In the genomic region with DNA sequence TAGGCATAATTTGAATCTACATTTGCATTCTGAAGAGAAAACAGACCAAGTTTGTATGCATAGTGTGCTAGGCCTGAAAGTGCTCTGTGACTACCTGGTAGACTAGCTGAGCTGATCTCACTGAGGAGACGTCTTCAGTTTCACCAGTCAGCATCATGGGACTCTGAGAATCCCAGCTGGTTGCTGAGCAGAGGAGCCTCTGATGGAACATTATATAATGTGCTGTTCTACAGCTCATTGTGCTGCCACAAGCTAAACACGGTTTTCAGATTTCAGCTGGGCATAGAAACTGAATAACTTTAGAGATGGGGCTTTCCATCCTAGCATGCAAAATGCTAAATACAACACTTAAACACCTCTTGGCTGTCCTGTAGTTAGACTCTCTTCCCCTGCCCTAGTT, we compare ENCODE assay signal across 29 mouse cellular contexts.
DNase-seq lines count a peak whose midpoint lies in the region; ATAC-seq and TF ChIP-seq lines count a peak whose summit lies in the region.
"Had no signal": no experiment of that assay in that cellular context is flagged by ENCODE, and none has a peak within 500 bp of the region (broad histone marks: within the 10 kb centered on the region; RNA-seq: fewer than 3 reads in every experiment).

No protein-coding gene starts in this region.

- H3K4me1 ChIP-seq in CH12.LX (ENCODE audit: control insufficient read depth in 1 of 2, insufficient read depth in 2 of 2): peaks cover 0 to 12% of the 10 kb centered on the region in 2 experiments; a peak in 3 of 4 replicates
- H3K4me1 ChIP-seq: embryonic facial prominence, embryonic 12.5 days; embryonic facial prominence, embryonic 15.5 days had no signal

- in situ Hi-C loops in CH12.LX (cut with MboI; ENCODE audit: low pct_ligation_motif_present, low pct_unique_long_range_greater_than_20kb, low sequenced_read_pairs): no loop called here

- H3K27me3 ChIP-seq in CH12.LX (replicated peaks): no peaks in the 10 kb centered on the region
- H3K27me3 ChIP-seq: embryonic facial prominence, embryonic 12.5 days; forebrain, embryonic 12.5 days; forebrain, embryonic 15.5 days; heart, embryonic 13.5 days; Patski had no signal

- H3K36me3 ChIP-seq in CH12.LX (replicated peaks in 1 of 2; ENCODE audit: control insufficient read depth in 1 of 2, insufficient read depth in 1 of 2, low read length in 1 of 2): no peaks in the 10 kb centered on the region
- H3K36me3 ChIP-seq: embryonic facial prominence, embryonic 12.5 days; embryonic facial prominence, embryonic 15.5 days; forebrain, embryonic 12.5 days; forebrain, embryonic 15.5 days; G1E; heart, embryonic 10.5 days; heart, embryonic 13.5 days had no signal

- dilution Hi-C loops in CH12.LX (cut with MboI; ENCODE audit: extremely low pct_ligation_motif_present, extremely low pct_unique_long_range_greater_than_20kb, low sequenced_read_pairs): no loop called here

- TF ChIP-seq RAD21 in CH12.LX (IDR thresholded peaks at IDR 0.05; ENCODE audit: low read depth, low read length): no peak

- intact Hi-C loops in left cerebral cortex, postnatal 14 days (cut with DNase I): no loop called here

- H3K9me3 ChIP-seq in CH12.LX (replicated peaks; ENCODE audit: low read length): no peaks in the 10 kb centered on the region
- H3K9me3 ChIP-seq: embryonic facial prominence, embryonic 12.5 days; embryonic facial prominence, embryonic 15.5 days; forebrain, embryonic 12.5 days; forebrain, embryonic 15.5 days; G1E; heart, embryonic 10.5 days; heart, embryonic 13.5 days had no signal

- H3K4me3 ChIP-seq in CH12.LX (replicated peaks in 1 of 3; ENCODE audit: low read depth in 2 of 3, low read length in 2 of 3, poor library complexity in 1 of 3): no peak overlapping the region
- H3K4me3 ChIP-seq: embryonic facial prominence, embryonic 12.5 days; embryonic facial prominence, embryonic 15.5 days; erythroblast, embryonic 14.5 days; forebrain, embryonic 12.5 days; forebrain, embryonic 15.5 days; heart, adult 2 months; heart, embryonic 10.5 days; heart, embryonic 13.5 days had no signal

- TF ChIP-seq CTCF in CH12.LX (conservative IDR thresholded peaks at IDR 0.05 in 1 of 2, IDR thresholded peaks at IDR 0.05 in 1 of 2; ENCODE audit: low read depth in 2 of 2, low read length in 2 of 2): no peak

- TF ChIP-seq EP300 in CH12.LX (IDR thresholded peaks at IDR 0.05; ENCODE audit: low read length): no peak; the same call in 1 of the 2 replicates

- no peak overlapping the region for H3K27ac ChIP-seq in CH12.LX (ENCODE audit: insufficient read depth, low read depth)
- H3K27ac ChIP-seq: embryonic facial prominence, embryonic 12.5 days; embryonic facial prominence, embryonic 15.5 days; forebrain, embryonic 12.5 days; forebrain, embryonic 15.5 days; heart, adult 2 months; heart, embryonic 10.5 days; heart, embryonic 13.5 days; hindbrain, embryonic 14.5 days; hindbrain, postnatal 0 days had no signal

- no peak for TF ChIP-seq POLR2A in CH12.LX (IDR thresholded peaks at IDR 0.05; ENCODE audit: low read depth, low read length)

- no peak overlapping the region for H3K9ac ChIP-seq in CH12.LX (ENCODE audit: insufficient read depth, low read depth)
- H3K9ac ChIP-seq: embryonic facial prominence, embryonic 12.5 days; embryonic facial prominence, embryonic 15.5 days; forebrain, embryonic 12.5 days; forebrain, embryonic 15.5 days; heart, embryonic 13.5 days; hindbrain, embryonic 14.5 days had no signal

- no peak for DNase-seq in frontal cortex, postnatal 36 days (ENCODE audit: low spot score in 2 of 2)
- peak; percentile 21 to 42 for DNase-seq in left cerebral cortex, postnatal 14 days (ENCODE audit: low spot score in 2 of 2)
- DNase-seq in left cerebral cortex, adult 18-20 months (ENCODE audit: low spot score in 2 of 2): no peak
- DNase-seq in CH12.LX (ENCODE audit: extremely low read depth): no peak
- no peak for DNase-seq in thymus, adult 18-20 months
- DNase-seq: adrenal gland, postnatal 10 days; adrenal gland, postnatal 36 days; cerebellum, adult 11 months; cerebellum, adult 2 months; cerebellum, adult 9-11 months; cerebellum, postnatal 25 days; gastrocnemius, postnatal 10 days; gastrocnemius, postnatal 36 days; heart, adult 2 months; heart, postnatal 14 days; heart, postnatal 4 days had no signal

- H3K79me2 ChIP-seq in CH12.LX (replicated peaks; ENCODE audit: control insufficient read depth, extremely low read depth, insufficient read depth, poor library complexity, severe bottlenecking): no peaks in the 10 kb centered on the region

- peak; percentile 98 for ATAC-seq in frontal cortex, adult (ENCODE audit: low TSS enrichment)
- ATAC-seq: forebrain, embryonic 15.5 days; hindbrain, postnatal 0 days; inflammation-experienced regulatory T-cells, adult 6 months; Patski had no signal

- H3K4me2 ChIP-seq in CH12.LX (ENCODE audit: insufficient read depth, low read depth, poor library complexity, severe bottlenecking): no peak overlapping the region
- H3K4me2 ChIP-seq: embryonic facial prominence, embryonic 12.5 days; embryonic facial prominence, embryonic 15.5 days; forebrain, embryonic 12.5 days; forebrain, embryonic 15.5 days; heart, embryonic 13.5 days; hindbrain, embryonic 14.5 days had no signal

TF ChIP-seq in CH12.LX, 34 proteins besides CTCF, POLR2A, EP300 and RAD21:
- no peak for TF ChIP-seq CHD2 (IDR thresholded peaks at IDR 0.05; ENCODE audit: low read length)
- no peak for TF ChIP-seq MAZ (IDR thresholded peaks at IDR 0.05; ENCODE audit: low read depth, low read length)
- TF ChIP-seq IRF4 (IDR thresholded peaks at IDR 0.05; ENCODE audit: low read depth, low read length): 0 out of 2 replicates have a peak, but pooled peaks have one; percentile 10
- no peak for TF ChIP-seq SIN3A (IDR thresholded peaks at IDR 0.05; ENCODE audit: low read length)
- 0 out of 2 replicates have a peak, but pooled peaks have one; percentile 12 for TF ChIP-seq MEF2A (IDR thresholded peaks at IDR 0.05; ENCODE audit: borderline replicate concordance, low read depth, low read length)
- no peak for TF ChIP-seq JUN (IDR thresholded peaks at IDR 0.05; ENCODE audit: insufficient read depth, low read depth, low read length)
- no peak for TF ChIP-seq SMC3 (IDR thresholded peaks at IDR 0.05; ENCODE audit: low read depth, low read length)
- TF ChIP-seq HCFC1 (IDR thresholded peaks at IDR 0.05; ENCODE audit: low read depth, low read length): no peak
- TF ChIP-seq ETS1 (conservative IDR thresholded peaks at IDR 0.05; ENCODE audit: low read depth, low read length): peak; percentile 60
TF ChIP-seq in CH12.LX: peak in this region for 3.

Comparison
In these comparisons a context has a peak if more than half of its experiments do, and no peak if none do; other contexts are left out.
1. DNase-seq: peak in left cerebral cortex, postnatal 14 days (2 of 2); none in frontal cortex, postnatal 36 days (0 of 2), left cerebral cortex, adult 18-20 months (0 of 2), CH12.LX (single experiment) and thymus, adult 18-20 months (0 of 2).